Mouse (Mus musculus) kidney, postnatal 25 days (tissue): ENCODE measurements around the gene Gm28374.
A peak's percentile ranks its signal among the peaks of the same experiment; 100 is the strongest.

Experiments
- DNase-seq, 2 experiments: peaks; one replicate each; pipeline ENCODE4 v3.0.0; 2021; ENCODE audit warnings: mixed read lengths in 2 of 2

Gm28374 gene

DNA sequence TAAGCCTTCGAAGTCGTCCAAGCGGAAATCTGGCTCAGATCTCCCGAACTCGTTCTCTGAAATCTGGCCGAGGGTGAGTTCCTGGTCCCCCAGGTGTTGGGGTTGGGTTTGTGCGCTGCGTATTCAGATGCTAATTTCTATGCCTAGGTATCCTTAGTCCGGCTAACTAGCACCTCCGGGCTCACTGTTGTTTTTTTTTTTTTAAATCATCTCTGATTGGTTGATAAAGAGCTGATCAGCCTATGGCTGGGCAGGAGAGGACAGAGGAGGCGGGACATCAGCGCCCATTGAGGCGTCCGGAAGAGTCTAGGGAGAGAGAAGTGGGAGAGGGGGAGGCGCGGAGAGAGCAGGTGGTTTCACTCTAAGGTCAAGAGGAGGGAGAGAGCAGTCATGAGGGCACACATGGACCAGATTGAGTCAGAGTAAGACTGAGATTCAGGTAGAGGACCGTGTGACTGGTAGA is 3.4 kb upstream of the Gm28374 start:
- DNase-seq: peak; percentile 64 to 83

DNA sequence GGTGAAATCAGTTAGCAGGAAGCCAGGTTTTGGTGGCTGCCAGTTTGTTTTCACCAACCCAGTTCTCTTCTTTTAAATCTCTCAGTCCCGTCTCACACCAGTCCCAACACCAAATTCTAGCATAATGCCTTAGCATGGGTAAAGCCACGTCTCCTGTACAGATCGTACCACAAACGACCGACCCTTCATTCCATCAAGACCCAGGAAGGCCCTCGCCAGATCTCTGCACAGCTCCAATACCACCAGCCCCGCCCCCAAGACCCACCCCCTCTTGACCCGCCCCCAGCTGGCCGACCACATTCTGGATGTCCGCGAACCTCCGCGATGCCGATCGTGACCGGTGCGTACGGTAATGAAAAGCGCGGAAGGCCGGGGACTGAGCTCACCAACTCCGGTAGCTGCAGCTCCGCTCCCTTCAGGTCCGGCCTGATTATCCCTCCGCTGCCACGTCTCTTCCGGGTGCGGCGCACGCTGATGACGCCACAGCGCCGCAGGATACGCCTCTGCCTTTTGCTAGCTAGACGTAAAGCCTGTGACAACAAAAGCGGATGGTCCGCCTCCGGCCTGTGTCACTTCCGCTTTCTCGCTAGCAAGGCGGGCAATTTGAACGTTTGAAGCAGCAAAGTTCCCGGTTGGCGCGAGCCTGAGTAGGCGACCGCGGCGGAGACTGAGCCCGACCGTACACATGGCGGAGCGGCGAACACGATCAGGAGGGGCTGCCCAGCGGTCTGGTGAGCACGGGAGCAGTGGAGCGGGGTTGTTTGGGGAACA is 2.6 kb upstream of the Gm28374 start, which contains the start of the genes Zfpl1 and Cdca5:
Gene Zfpl1, minus strand, starts transcription at position 479 of the 771 bp plus-strand sequence.
Gene Cdca5, plus strand, starts transcription at position 506 of the 771 bp plus-strand sequence.
- peak; percentile 97 to 99 for DNase-seq

DNA sequence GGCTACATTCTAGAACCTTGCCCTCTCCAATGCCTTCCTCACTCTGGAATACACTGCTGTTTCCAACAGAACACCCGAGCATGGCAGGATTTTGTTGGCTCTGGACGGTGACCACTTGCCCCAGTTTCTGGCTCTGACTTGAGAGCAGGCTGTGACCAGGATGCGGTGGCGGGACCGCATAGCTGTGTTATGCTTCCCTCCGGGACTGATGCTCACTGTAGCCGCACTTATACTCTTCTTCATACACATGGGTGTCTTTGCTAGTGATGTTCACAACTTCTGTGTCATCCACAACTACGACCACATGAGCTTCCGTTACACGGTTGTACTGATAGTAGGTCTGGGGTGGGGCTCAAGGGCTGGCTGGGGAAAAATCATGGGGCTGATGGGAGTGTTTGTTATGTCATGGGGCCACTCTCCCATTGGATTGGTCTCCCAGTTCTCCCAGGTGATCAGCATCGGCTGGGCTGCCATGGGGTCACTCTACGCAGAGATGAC is 2.0 kb downstream of the Gm28374 start, which contains the start of gene Tmem262:
Gene Tmem262, plus strand, starts transcription at position 51 of the 498 bp plus-strand sequence.
- no peak for DNase-seq

DNA sequence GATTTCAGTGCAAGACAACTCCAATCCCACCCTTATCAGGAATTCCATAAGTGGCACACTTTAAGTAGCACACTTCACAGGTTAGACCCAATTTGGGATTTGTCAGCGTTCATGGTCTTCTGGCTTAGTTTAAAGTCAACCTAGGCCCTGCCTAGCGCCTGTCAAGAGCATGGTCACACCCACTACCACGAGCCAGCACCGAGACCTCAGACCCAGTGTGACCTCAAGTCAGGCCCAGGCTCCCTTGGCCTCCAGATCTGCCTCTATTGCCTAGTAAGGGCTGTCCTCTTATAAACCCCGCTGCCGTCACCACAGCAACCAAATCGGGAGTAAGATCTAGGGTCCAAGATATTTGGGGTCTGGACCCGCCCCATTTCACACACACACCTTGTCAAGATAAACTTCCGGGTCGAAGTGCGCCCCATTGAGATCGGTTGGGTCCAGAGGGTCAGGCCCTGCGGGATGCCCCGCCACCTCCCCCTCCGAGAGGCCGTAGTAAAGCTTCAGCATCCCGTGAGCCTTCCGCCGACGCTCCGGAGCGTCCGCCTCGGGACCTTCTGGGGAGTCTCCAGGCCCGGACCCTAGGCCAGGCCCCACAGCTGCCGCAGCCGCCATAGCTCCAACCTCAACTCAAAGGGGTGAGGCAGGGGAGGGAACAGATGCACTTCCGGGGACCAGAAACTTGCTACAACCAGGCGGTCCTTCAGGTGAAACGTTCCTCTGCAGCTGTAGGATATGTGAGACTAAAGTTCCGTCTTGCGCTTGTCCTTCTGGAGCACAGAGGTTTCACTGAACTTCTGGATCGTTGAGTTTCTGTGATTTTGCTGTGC is 5.3 kb downstream of the Gm28374 start, which contains the start of gene Vps51:
Gene Vps51, minus strand, starts transcription at position 668 of the 830 bp plus-strand sequence.
- DNase-seq: peak; percentile 91 to 93

DNA sequence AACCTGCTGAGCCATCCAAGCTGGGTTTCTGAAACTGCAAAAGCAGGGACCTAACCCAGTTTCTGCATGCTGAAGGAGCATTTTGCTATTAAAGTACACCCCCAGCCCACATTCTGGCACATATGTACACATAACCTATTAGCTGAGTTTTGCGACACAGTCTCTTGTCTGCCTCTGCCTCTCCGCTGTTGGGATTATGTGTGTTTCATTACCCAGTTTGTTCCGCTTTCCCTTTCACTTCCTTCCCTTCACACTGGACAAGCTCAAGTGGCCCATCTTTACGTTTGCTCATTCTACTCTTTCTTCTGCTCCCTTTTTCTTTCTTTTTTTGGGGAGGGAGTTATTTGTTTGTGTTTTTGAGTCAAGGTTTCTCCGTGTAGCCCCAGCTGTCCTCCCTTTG is 8.2 kb downstream of the Gm28374 start:
- DNase-seq: no peak

DNA sequence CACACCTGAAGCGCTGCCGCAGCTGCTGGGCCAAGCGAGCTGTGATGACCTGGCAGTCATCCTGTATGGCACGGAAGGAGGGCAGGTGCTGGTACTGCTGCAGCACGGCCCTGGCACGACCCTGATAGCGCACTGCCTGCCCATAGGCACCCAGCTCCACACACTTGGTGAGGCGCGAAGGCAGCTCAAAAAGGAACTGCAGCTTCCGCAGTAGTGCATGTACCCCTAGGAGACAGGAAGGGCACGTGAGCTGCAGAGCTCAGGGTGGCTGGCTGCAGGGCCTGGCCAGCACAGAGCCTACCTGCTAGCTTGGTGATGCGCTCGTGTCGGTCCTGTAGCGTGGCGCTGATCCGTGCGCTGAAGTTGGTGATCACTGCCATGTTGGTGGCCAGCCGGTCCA is 10.8 kb downstream of the Gm28374 start:
- no peak for DNase-seq

DNA sequence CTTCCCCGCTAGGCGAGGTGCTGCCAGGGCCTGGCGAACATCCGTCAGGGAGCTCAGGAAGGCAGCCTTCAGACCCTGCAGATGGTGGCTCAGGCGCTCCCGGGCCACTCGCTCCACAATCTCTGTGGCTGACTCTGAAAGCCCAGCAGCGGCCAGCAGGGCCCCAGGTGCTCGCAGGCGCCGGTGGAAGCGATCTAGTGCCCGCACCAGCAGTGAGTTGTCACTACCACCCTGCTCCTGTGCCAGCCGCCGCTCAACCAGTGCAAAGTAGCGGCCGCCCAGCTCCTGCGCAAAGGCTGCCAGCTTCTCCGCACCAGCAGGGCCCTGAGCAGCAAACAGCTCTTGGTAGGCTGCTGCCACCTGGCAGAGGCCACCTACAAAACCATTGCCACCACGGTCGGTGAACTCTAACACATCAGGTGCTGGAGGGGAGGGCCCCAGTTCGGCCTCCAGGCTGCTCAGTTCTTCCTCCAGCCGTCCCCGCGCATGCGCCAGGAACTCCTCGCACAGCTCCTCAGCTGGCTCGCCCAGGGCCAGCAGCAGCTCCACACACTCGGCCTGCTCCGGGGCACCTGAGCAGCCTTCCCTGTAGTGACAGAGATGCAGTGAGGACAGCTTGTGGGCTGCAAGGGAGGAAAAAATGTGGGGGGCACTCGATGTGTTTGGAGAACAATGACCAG is 11.3 kb downstream of the Gm28374 start:
- DNase-seq: no peak

DNA sequence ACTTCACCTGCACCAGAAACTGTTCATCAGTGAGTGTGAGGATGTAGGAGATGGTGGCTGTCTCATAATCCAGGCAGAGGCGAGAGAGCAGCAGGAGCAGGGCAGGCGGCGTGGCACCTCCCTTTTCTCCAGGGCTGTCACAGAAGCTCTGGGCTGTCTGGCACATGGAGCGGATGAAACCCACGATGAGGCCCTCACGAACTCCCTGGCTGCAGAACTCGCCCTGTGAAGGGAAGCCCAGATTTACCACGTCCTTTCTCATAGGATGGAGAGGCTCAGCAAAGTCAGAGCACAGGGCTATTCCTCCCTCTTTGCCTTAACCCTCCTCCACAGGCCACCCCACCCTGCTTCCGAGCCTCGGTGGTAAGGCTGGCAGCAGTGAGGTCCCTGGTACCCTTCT is 12.2 kb downstream of the Gm28374 start:
- no peak for DNase-seq

DNA sequence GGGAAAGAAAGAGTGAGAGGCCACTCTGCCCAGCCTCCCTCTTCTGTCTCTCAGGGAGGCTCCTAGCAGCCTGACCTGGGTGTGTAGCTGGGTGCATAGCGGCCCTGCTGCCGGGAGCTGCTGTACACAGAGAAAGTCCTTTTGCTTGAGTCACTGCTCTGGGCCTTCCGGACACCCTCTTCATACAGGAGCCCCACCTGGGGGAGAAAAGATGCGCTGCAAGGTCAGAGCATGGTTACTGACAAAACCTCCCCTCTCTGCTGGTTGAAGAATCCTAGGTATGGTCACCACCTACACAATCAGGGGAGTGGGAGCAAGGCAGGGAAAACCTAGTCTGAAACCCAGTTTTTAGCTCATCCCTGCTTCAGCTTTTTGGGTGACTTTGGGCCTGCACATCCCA is 13.1 kb downstream of the Gm28374 start:
- DNase-seq: no peak

DNA sequence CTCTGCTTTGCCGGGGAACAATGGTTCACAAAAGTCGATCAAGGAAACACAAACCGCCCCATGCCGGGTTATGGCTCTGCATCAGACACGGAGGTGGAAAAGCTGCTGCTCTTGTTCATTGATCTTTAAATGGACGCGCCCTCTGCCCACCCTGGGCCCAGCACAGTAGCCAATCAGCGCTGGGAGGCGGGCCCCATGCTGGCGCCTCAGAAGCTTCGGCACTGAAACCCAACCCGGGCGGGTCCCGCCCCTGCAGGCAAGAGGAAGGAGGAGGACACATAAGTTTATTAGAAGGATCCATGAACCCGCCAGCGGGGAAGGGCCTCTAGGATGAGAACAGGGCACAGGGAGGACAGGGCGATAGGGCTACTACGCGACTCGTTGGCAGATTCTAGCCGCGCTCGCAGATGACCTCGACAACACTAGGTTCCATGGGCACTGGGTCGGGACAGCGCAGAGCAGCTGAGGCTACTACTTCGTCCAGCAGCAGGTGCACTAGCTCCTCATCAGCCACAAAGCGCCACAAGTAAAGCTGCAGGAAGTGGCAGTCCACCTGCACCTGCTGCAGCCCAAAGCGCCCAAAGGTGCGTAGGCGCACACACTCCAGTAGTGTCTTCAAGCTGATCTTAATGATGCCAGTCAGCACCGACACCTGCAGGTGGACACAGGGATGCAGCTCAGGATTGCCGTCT is 14.2 kb downstream of the Gm28374 start, which contains the start of gene Tm7sf2:
Gene Tm7sf2, minus strand, starts transcription at position 650 of the 692 bp plus-strand sequence.
- DNase-seq: peak; percentile 94 to 97

DNA sequence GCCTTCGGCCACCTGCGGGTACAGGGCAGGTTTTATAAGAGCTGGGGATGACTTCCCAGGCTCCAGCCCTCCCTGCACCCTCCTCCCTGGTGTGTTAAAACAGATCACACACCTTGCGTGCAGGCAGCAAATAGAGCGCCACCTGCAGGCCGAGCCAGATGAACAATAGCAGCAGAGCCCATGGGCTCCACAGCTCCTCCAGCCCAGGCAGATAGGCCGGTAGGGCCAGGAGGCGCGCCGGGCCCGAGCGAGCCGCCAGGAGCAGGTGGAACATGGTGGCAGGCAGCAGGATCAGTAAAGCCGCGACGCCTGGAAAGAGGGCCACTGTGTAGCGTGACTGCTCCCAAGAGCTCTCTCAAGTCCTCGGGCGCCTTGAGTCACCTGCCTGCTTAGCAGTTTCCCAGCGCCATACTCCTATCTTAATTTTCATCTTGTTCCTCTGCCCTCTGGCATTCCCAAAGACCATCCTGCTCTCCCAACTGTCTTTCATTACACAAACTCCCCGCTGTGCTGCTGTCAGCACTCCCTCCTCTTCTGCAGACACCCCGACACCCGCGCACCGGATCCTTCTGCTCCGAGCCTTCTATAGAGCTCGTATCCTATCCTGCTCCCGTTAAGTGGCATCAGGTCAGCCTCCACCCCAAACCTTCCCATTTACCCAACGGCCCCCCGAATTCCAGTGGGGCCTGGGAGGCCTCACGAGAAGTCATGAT is 14.9 kb downstream of the Gm28374 start:
- peak; percentile 89 to 90 for DNase-seq

DNA sequence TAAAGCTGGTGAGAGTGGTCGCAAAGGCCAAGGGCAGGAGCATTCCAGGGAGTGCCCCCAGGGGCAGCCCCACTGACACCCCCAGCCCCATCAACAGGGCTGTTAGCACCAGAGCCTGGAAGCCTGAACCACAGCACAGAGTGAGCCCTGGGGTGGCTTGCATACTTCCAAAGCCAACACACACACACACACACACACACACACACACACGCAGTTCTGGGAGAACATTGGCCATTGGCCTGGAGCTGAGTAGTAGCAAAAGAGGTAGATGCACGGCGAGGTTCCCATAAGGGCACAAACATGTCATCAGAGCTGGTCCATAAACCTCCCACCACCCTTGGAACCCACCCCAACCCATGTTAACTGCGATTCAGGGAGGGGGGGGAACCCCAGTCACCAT is 15.5 kb downstream of the Gm28374 start:
- DNase-seq: peak in 1 of 2 experiments; percentile 44

DNA sequence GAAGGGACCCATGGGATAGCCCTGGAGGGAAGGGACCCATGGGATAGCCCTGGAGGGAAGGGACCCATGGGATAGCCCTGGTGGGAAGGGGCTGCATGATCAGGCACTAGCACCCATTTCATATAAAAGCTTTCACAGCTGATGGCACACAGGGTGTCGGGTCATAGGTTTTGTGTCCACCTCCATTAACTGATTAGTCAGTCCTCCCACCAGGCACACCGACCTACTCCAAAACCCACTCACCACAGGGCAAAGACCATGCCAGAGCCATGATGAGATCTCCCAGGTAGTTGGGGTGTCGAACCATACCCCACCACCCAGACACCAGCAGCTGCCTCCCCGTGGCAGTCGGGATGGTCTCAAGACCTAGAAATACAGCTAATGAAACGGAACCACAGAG is 19.0 kb downstream of the Gm28374 start:
- DNase-seq: peak in 1 of 2 experiments; percentile 30

DNA sequence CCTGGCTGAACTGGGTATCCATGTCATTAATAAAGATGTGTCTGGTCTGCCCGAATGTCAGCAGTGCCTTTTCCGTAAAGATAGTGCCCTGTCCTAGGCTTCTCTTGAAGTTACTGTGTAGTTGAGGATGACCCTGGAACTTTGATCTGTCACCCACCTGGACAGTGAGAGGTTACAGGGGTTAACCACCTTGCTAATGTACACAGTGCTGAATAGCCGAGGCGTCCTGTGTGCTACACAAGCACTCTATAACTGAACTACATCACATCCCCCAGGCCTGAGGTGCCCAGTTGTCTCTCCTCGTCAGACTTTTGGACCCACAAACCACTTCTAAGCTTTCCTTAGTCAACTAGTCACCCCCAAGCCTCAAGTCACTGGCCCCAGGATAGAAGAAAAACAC is 19.6 kb downstream of the Gm28374 start:
- peak in 1 of 2 experiments; percentile 37 for DNase-seq

DNA sequence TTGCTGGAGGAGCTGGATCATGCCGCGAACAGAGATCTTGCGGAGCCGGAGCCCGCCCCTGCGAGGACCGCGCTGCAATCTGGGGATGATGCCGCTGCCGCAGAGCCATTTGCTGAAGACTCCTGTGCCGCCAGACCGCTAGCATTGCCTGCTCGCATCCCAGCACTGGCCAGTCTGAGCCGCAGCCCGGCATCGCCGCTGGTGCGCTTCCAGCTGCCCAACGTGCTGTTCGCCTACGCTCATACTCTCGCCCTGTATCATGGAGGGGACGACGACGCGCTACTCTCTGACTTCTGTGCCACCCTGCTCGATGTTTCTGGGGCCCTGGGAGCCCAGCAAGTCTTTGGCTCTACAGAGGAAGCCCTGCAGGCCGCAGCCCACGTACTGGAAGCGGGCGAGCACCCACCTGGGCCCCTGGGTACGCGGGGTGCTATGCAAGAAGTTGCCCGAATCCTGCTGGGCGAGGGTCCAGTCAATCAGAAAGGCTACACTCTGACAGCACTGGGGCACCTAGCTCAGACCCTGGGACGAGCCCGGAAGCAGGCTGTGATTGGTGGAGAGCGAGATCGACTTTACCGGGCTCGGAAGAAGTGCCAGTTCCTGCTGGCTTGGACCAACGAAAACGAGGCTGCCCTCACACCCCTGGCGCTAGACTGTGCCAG is 20.3 kb downstream of the Gm28374 start:
- DNase-seq: peak; percentile 52 to 80

DNA sequence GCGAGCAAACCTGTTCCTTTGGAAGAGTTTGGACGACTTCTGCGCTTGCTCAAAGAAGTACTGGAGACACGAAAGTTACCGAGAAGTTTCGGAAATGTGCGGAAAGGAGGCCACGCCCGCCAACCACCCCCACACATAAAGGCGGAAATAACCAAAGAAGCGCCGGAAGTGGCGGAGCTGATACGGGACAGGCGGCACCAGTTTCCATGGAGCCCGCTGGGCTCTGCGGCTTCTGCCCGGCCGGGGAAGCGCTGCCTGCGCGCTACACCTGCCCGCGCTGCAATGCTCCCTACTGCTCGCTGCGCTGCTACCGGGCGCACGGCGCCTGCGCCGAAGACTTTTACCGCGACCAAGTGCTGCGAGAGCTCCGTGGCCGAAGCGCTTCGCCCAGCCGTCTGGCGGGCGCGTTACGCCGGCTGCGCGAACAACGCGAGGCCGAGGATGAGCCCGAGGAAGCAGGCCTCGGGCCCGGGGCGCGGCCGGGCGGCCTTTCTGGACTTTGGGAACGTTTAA is 21.0 kb downstream of the Gm28374 start, which contains the start of gene Znhit2:
Gene Znhit2, plus strand, starts transcription at position 172 of the 513 bp plus-strand sequence.
- peak; percentile 97 for DNase-seq

DNA sequence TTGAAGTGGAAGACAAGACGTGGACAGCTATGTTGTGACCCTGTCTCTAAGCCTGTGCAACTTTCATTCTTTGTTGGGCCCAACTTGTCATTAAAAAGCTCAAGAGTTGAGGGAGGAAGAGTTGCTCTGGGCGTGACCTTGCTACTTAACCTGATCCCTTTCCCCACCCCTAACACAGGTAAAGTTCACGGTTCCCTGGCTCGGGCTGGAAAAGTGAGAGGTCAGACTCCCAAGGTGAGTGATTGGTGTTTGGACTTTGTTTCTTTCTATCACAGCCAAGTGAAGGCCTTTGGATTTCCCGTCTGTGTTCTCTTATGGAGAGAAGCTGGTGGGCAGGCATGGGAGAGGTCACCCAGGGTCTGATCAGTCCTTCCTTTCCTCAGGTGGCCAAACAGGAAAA is 23.1 kb downstream of the Gm28374 start:
- DNase-seq: peak in 1 of 2 experiments; percentile 53

DNA sequence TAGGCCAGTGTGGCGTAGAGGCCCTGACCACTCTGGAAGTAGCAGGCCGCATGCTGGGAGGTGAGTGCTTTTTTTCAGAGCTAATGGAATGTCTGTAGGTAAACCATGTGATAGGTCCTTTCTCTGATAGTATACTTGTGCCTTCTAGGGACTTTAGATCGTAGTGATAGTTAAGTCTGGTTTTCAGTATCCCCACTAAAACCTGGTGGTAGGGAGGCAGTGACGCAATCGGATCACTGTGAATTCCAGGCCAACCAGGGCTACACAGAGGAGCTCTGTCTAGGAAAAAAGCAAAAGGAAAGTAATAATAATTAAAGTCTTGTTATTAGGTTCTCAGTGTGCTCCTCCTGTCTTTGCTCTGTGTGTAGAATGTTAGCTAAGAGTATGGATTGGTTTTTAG is 23.5 kb downstream of the Gm28374 start:
- DNase-seq: no peak

DNA sequence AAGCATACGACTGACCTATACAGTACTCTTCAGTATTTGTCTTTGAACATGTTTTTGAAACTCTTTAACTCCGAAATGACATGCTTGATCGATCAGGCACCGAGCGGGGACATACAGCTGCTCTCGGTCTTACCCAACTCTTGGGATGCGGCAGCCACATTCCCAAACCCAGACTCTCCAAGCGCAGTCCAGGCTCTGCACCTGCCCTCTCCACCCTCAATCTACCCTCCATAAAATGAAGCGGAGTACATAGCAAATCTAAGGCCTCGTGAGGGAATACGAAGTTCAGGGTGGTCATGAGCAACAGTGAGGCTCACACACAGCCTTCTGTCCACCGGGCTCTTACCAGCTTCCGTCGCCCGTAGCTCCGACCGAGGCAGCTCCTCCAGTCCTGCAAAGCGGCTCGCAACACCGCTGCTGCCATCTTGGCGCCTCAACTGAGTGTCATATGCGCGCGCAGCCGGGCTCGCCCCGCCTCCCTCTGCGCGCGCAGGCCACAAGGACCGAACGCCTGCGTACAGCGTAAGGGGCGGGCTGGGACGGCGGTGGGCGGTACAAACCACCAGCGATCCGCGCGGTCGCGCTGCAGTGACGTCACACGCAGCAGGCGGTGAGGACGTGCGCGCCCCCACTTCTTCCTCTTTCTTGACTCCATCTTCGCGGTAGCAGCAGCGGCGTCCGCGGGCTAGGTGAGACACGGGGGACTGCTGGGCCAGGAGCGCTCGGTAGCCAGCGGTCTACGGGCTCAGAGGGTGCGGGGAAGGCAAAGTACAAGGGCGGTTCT is 24.6 kb downstream of the Gm28374 start, which contains the start of the genes Mrpl49 and Fau:
Gene Mrpl49, minus strand, starts transcription at position 473 of the 784 bp plus-strand sequence.
Gene Fau, plus strand, starts transcription at position 532 of the 784 bp plus-strand sequence.
- peak; percentile 99 to 100 for DNase-seq
